Mouse (Mus musculus) heart, adult 11 months (tissue): Measurements from ENCODE around the gene 2900011O08Rik.
A peak's percentile ranks its signal among the peaks of the same experiment; 100 is the strongest.

Source experiments
- DNase-seq: peaks from one replicate; pipeline ENCODE4 v3.0.0; 2022

The 2900011O08Rik gene

GRCm38 (mm10) chr16:13986574-13987478 is at the start of gene 2900011O08Rik, which contains the start of gene Ifitm7:
TSS of gene 2900011O08Rik (plus strand) at chr16:13986604.
TSS of gene Ifitm7 (minus strand) at chr16:13986888.
- peak; percentile 75 for DNase-seq

- peak; percentile 92 for DNase-seq
Observed at GRCm38 (mm10) chr16:13940139-13940846, 46.1 kb upstream of the 2900011O08Rik start.

- peak; percentile 36 for DNase-seq
Observed at GRCm38 (mm10) chr16:13940847-13941395, 45.5 kb upstream of the 2900011O08Rik start.

GRCm38 (mm10) chr16:13944178-13944577 is 42.2 kb upstream of the 2900011O08Rik start:
- peak; percentile 22 for DNase-seq

- peak; percentile 58 for DNase-seq
Observed at GRCm38 (mm10) chr16:13944752-13945151, 41.7 kb upstream of the 2900011O08Rik start.

GRCm38 (mm10) chr16:13945153-13945552 is 41.3 kb upstream of the 2900011O08Rik start:
- peak; percentile 67 for DNase-seq

GRCm38 (mm10) chr16:13946306-13946705 is 40.1 kb upstream of the 2900011O08Rik start:
- no peak for DNase-seq

- peak; percentile 49 for DNase-seq
Observed at GRCm38 (mm10) chr16:13951245-13951644, 35.2 kb upstream of the 2900011O08Rik start.

GRCm38 (mm10) chr16:13962053-13962452 is 24.4 kb upstream of the 2900011O08Rik start:
- peak; percentile 71 for DNase-seq

GRCm38 (mm10) chr16:13969096-13969495 is 17.3 kb upstream of the 2900011O08Rik start:
- peak; percentile 57 for DNase-seq

- DNase-seq: peak; percentile 58
Observed at GRCm38 (mm10) chr16:13972051-13972450, 14.4 kb upstream of the 2900011O08Rik start.

- peak; percentile 36 for DNase-seq
Observed at GRCm38 (mm10) chr16:13976358-13976896, 10.0 kb upstream of the 2900011O08Rik start.

- peak; percentile 24 for DNase-seq
Observed at GRCm38 (mm10) chr16:13977026-13977425, 9.4 kb upstream of the 2900011O08Rik start.

GRCm38 (mm10) chr16:13981726-13982125 is 4.7 kb upstream of the 2900011O08Rik start:
- peak; percentile 40 for DNase-seq

GRCm38 (mm10) chr16:13983161-13983560 is 3.2 kb upstream of the 2900011O08Rik start:
- no peak for DNase-seq

GRCm38 (mm10) chr16:13986197-13986573 is 219 bp upstream of the 2900011O08Rik start:
- peak; percentile 8 for DNase-seq

GRCm38 (mm10) chr16:13992518-13993248 is 6.3 kb downstream of the 2900011O08Rik start:
- no peak for DNase-seq

- no peak for DNase-seq
Observed at GRCm38 (mm10) chr16:13994076-13994475, 7.7 kb downstream of the 2900011O08Rik start.

- DNase-seq: no peak
Observed at GRCm38 (mm10) chr16:13994502-13994901, 8.1 kb downstream of the 2900011O08Rik start.

GRCm38 (mm10) chr16:14003386-14004130 is 17.2 kb downstream of the 2900011O08Rik start:
- DNase-seq: peak; percentile 65

- DNase-seq: peak; percentile 34
Observed at GRCm38 (mm10) chr16:14004170-14004569, 17.8 kb downstream of the 2900011O08Rik start.

- DNase-seq: no peak
Observed at GRCm38 (mm10) chr16:14004726-14005125, 18.3 kb downstream of the 2900011O08Rik start.
